Mouse (Mus musculus): ENCODE measurements around the gene Gm5142. TPM values are rescaled to one million over a fixed set of nuclear protein-coding genes. Genes with fewer than 3 reads are reported as not detected.

Gene Gm5142
- total and polyA plus RNA-seq, 3 experiments: not detected

DNA sequence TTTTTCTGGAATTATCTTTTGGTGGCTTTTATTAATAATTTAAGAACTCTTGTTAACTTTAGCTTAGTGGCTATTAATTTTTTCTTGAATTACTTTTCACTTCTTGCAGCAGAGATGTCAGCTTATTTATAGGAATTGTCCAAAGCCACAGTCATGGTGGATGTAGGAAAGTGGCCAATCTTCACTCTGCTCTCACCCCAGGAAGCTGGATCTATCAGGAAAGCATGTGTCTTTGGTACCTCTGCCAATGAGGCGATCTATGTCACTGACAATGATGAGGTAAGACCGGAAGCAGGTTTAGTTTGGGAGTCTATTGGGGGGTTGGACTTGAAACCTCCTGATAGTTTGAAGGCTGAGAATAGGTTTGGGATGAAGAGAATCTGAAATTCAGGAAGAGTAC, 31.3 kb upstream of the Gm5142 start:
- H3K27ac ChIP-seq (ENCODE audit: control insufficient read depth, low read depth, low read length): no peak overlapping the region
- no peak for DNase-seq (ENCODE audit: low read depth, low spot score)
- H3K79me2 ChIP-seq (ENCODE audit: control insufficient read depth, insufficient read depth, low read length, poor library complexity): no peaks in the 10 kb centered on the region
- no peak overlapping the region for H3K9ac ChIP-seq (ENCODE audit: control insufficient read depth, low read depth, low read length, poor library complexity, severe bottlenecking)
- H3K9me3 ChIP-seq (replicated peaks; ENCODE audit: insufficient read depth, low read length): no peaks in the 10 kb centered on the region
- H3K36me3 ChIP-seq (ENCODE audit: control insufficient read depth in 1 of 2, insufficient read depth in 2 of 2, low read length in 2 of 2): no peaks in the 10 kb centered on the region
- no peak overlapping the region for H3K4me3 ChIP-seq (ENCODE audit: control insufficient read depth in 1 of 2, insufficient read depth in 1 of 2, low read depth in 2 of 2, low read length in 2 of 2)
- H3K27me3 ChIP-seq (ENCODE audit: control insufficient read depth in 1 of 2, insufficient read depth in 2 of 2, low read length in 2 of 2): no peaks in the 10 kb centered on the region
- TF ChIP-seq RCOR1 (IDR thresholded peaks at IDR 0.05; ENCODE audit: low read depth, low read length) (no peak), ZNF384 (IDR thresholded peaks at IDR 0.05; ENCODE audit: low read depth, low read length) (no peak), ZC3H11A (IDR thresholded peaks at IDR 0.05; ENCODE audit: low read depth, low read length) (no peak), MYC (IDR thresholded peaks at IDR 0.05; ENCODE audit: low read depth, low read length) (no peak), POLR2AphosphoS2 (IDR thresholded peaks at IDR 0.05; ENCODE audit: low read length) (no peak), MAX (IDR thresholded peaks at IDR 0.05; ENCODE audit: low read length) (no peak), ZKSCAN1 (IDR thresholded peaks at IDR 0.05; ENCODE audit: low read depth, low read length) (no peak), KAT2A (conservative IDR thresholded peaks at IDR 0.05; ENCODE audit: low read depth, low read length) (no peak), GABPA (IDR thresholded peaks at IDR 0.05; ENCODE audit: low read depth, low read length) (no peak), GATA1 (IDR thresholded peaks at IDR 0.05; ENCODE audit: low read depth, low read length) (no peak), CTCF (IDR thresholded peaks at IDR 0.05 in 2 of 3, conservative IDR thresholded peaks at IDR 0.05 in 1 of 3; ENCODE audit: control insufficient read depth in 1 of 3, insufficient read depth in 1 of 3, low read depth in 2 of 3, low read length in 3 of 3, poor library complexity in 1 of 3, severe bottlenecking in 1 of 3) (no peak), RAD21 (IDR thresholded peaks at IDR 0.05; ENCODE audit: low read depth, low read length) (no peak), E2F4 (IDR thresholded peaks at IDR 0.05; ENCODE audit: borderline replicate concordance, low read depth, low read length) (no peak), USF1 (IDR thresholded peaks at IDR 0.05; ENCODE audit: low read depth, low read length) (no peak)
- H3K4me1 ChIP-seq (ENCODE audit: control insufficient read depth in 1 of 2, insufficient read depth in 2 of 2, low read length in 2 of 2): no peaks in the 10 kb centered on the region

DNA sequence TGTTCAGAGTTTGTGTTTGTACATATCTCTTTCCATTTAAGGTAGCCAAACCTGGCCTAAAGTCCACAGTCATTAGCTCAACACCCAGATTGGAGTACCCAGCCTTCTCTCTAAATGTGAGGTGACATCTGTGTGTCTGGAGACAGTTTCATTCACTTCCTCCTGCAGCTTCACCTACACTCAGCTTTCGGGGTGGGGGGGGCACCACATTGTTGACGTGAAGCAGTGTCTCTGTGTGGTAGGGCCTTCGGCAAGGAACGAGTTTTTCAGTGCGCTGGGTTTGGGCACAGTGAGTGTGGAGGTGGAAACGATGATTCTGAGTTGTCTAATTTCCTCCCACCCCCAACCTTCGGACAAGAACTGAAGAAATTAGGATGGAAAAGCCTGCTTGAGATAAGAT, 30.5 kb upstream of the Gm5142 start:
- no peak overlapping the region for H3K4me3 ChIP-seq (ENCODE audit: control insufficient read depth in 1 of 2, insufficient read depth in 1 of 2, low read depth in 2 of 2, low read length in 2 of 2)
- no peaks in the 10 kb centered on the region for H3K36me3 ChIP-seq (ENCODE audit: control insufficient read depth in 1 of 2, insufficient read depth in 2 of 2, low read length in 2 of 2)
- H3K27me3 ChIP-seq (ENCODE audit: control insufficient read depth in 1 of 2, insufficient read depth in 2 of 2, low read length in 2 of 2): no peaks in the 10 kb centered on the region
- H3K9ac ChIP-seq (ENCODE audit: control insufficient read depth, low read depth, low read length, poor library complexity, severe bottlenecking): no peak overlapping the region
- H3K9me3 ChIP-seq (replicated peaks; ENCODE audit: insufficient read depth, low read length): no peaks in the 10 kb centered on the region
- no peak overlapping the region for H3K27ac ChIP-seq (ENCODE audit: control insufficient read depth, low read depth, low read length)
- H3K79me2 ChIP-seq (ENCODE audit: control insufficient read depth, insufficient read depth, low read length, poor library complexity): no peaks in the 10 kb centered on the region
- TF ChIP-seq POLR2A (IDR thresholded peaks at IDR 0.05; ENCODE audit: control insufficient read depth in 1 of 2, insufficient read depth in 1 of 2, low read depth in 1 of 2, low read length in 2 of 2, poor library complexity in 1 of 2) (no peak), MAFK (IDR thresholded peaks at IDR 0.05; ENCODE audit: borderline replicate concordance, low read depth, low read length) (no peak), JUND (IDR thresholded peaks at IDR 0.05; ENCODE audit: low read depth, low read length) (no peak), MYC (IDR thresholded peaks at IDR 0.05; ENCODE audit: low read depth, low read length) (no peak), MAZ (IDR thresholded peaks at IDR 0.05; ENCODE audit: low read depth, low read length) (no peak), ELF1 (IDR thresholded peaks at IDR 0.05; ENCODE audit: low read depth, low read length) (no peak), NRF1 (IDR thresholded peaks at IDR 0.05; ENCODE audit: insufficient read depth, low read depth, low read length, poor library complexity, severe bottlenecking) (no peak), CTCF (IDR thresholded peaks at IDR 0.05 in 2 of 3, conservative IDR thresholded peaks at IDR 0.05 in 1 of 3; ENCODE audit: control insufficient read depth in 1 of 3, insufficient read depth in 1 of 3, low read depth in 2 of 3, low read length in 3 of 3, poor library complexity in 1 of 3, severe bottlenecking in 1 of 3) (no peak), TAL1 (IDR thresholded peaks at IDR 0.05; ENCODE audit: low read length) (no peak), USF2 (IDR thresholded peaks at IDR 0.05; ENCODE audit: borderline replicate concordance in 1 of 2, insufficient read depth in 1 of 2, low read depth in 1 of 2, low read length in 2 of 2) (no peak), KAT2A (conservative IDR thresholded peaks at IDR 0.05; ENCODE audit: low read depth, low read length) (no peak), ZMIZ1 (IDR thresholded peaks at IDR 0.05; ENCODE audit: low read depth, low read length) (no peak), ZC3H11A (IDR thresholded peaks at IDR 0.05; ENCODE audit: low read depth, low read length) (no peak), SMC3 (IDR thresholded peaks at IDR 0.05; ENCODE audit: low read depth, low read length) (no peak), MXI1 (IDR thresholded peaks at IDR 0.05; ENCODE audit: low read depth, low read length) (no peak), ZNF384 (IDR thresholded peaks at IDR 0.05; ENCODE audit: low read depth, low read length) (no peak)
- H3K4me1 ChIP-seq (ENCODE audit: control insufficient read depth in 1 of 2, insufficient read depth in 2 of 2, low read length in 2 of 2): no peaks in the 10 kb centered on the region
- DNase-seq (ENCODE audit: low read depth, low spot score): no peak

Data from MEL (cell line).